Mouse (Mus musculus): ENCODE measurements around the gene Dalrd3. TPM values are rescaled to one million over a fixed set of nuclear protein-coding genes. Genes with fewer than 3 reads are reported as not detected.

Dalrd3 gene
- polyA plus RNA-seq, 1 experiment, result 184 TPM

GRCm38 (mm10) chr9:108579344-108579690, 9.6 kb downstream of the Dalrd3 start:
- peak overlapping the region; percentile 85 for H3K27ac ChIP-seq (ENCODE audit: control insufficient read depth, insufficient read depth, low read depth, low read length)
- TF ChIP-seq POLR2A (IDR thresholded peaks at IDR 0.05; ENCODE audit: control insufficient read depth, low read depth, low read length) (no peak), CTCF (IDR thresholded peaks at IDR 0.05; ENCODE audit: control insufficient read depth, insufficient read depth, insufficient replicate concordance, low read depth, low read length) (no peak)
- H3K4me1 ChIP-seq (ENCODE audit: control insufficient read depth, insufficient read depth, low read length), result peaks cover 20% of the 10 kb centered on the region
- no peaks in the 10 kb centered on the region for H3K36me3 ChIP-seq (ENCODE audit: control insufficient read depth, insufficient read depth, low read length)
- peak overlapping the region; percentile 93 for H3K4me3 ChIP-seq (ENCODE audit: control insufficient read depth, low read depth, low read length)
- H3K27me3 ChIP-seq (ENCODE audit: control insufficient read depth, insufficient read depth, low read length), result no peaks in the 10 kb centered on the region

GRCm38 (mm10) chr9:108587571-108588180, 18.0 kb downstream of the Dalrd3 start:
- Histone ChIP-seq H3K27ac (ENCODE audit: control insufficient read depth, insufficient read depth, low read depth, low read length) (no peak overlapping the region), H3K4me1 (ENCODE audit: control insufficient read depth, insufficient read depth, low read length) (peaks cover 10% of the 10 kb centered on the region), H3K4me3 (ENCODE audit: control insufficient read depth, low read depth, low read length) (no peak overlapping the region), H3K27me3 (ENCODE audit: control insufficient read depth, insufficient read depth, low read length) (no peaks in the 10 kb centered on the region), H3K36me3 (ENCODE audit: control insufficient read depth, insufficient read depth, low read length) (no peaks in the 10 kb centered on the region)
- TF ChIP-seq CTCF (IDR thresholded peaks at IDR 0.05; ENCODE audit: control insufficient read depth, insufficient read depth, insufficient replicate concordance, low read depth, low read length), result no peak
- no peak for TF ChIP-seq POLR2A (IDR thresholded peaks at IDR 0.05; ENCODE audit: control insufficient read depth, low read depth, low read length)

- no peak overlapping the region for H3K27ac ChIP-seq (ENCODE audit: control insufficient read depth, insufficient read depth, low read depth, low read length)
- no peaks in the 10 kb centered on the region for H3K36me3 ChIP-seq (ENCODE audit: control insufficient read depth, insufficient read depth, low read length)
- H3K4me1 ChIP-seq (ENCODE audit: control insufficient read depth, insufficient read depth, low read length), result peaks cover 10% of the 10 kb centered on the region
- no peak overlapping the region for H3K4me3 ChIP-seq (ENCODE audit: control insufficient read depth, low read depth, low read length)
- TF ChIP-seq CTCF (IDR thresholded peaks at IDR 0.05; ENCODE audit: control insufficient read depth, insufficient read depth, insufficient replicate concordance, low read depth, low read length) (no peak), POLR2A (IDR thresholded peaks at IDR 0.05; ENCODE audit: control insufficient read depth, low read depth, low read length) (no peak)
- no peaks in the 10 kb centered on the region for H3K27me3 ChIP-seq (ENCODE audit: control insufficient read depth, insufficient read depth, low read length)
Observed at GRCm38 (mm10) chr9:108589229-108589628, 19.5 kb downstream of the Dalrd3 start.

GRCm38 (mm10) chr9:108591462-108591861, 21.8 kb downstream of the Dalrd3 start:
- no peak overlapping the region for H3K4me3 ChIP-seq (ENCODE audit: control insufficient read depth, low read depth, low read length)
- no peaks in the 10 kb centered on the region for H3K36me3 ChIP-seq (ENCODE audit: control insufficient read depth, insufficient read depth, low read length)
- no peak for TF ChIP-seq CTCF (IDR thresholded peaks at IDR 0.05; ENCODE audit: control insufficient read depth, insufficient read depth, insufficient replicate concordance, low read depth, low read length)
- no peak for TF ChIP-seq POLR2A (IDR thresholded peaks at IDR 0.05; ENCODE audit: control insufficient read depth, low read depth, low read length)
- H3K27me3 ChIP-seq (ENCODE audit: control insufficient read depth, insufficient read depth, low read length), result no peaks in the 10 kb centered on the region
- H3K4me1 ChIP-seq (ENCODE audit: control insufficient read depth, insufficient read depth, low read length), result peaks cover 13% of the 10 kb centered on the region
- H3K27ac ChIP-seq (ENCODE audit: control insufficient read depth, insufficient read depth, low read depth, low read length), result no peak overlapping the region

GRCm38 (mm10) chr9:108594354-108594753, 24.7 kb downstream of the Dalrd3 start:
- Histone ChIP-seq H3K27ac (ENCODE audit: control insufficient read depth, insufficient read depth, low read depth, low read length) (no peak overlapping the region), H3K4me1 (ENCODE audit: control insufficient read depth, insufficient read depth, low read length) (peaks cover 13% of the 10 kb centered on the region), H3K36me3 (ENCODE audit: control insufficient read depth, insufficient read depth, low read length) (no peaks in the 10 kb centered on the region), H3K4me3 (ENCODE audit: control insufficient read depth, low read depth, low read length) (no peak overlapping the region), H3K27me3 (ENCODE audit: control insufficient read depth, insufficient read depth, low read length) (no peaks in the 10 kb centered on the region)
- TF ChIP-seq POLR2A (IDR thresholded peaks at IDR 0.05; ENCODE audit: control insufficient read depth, low read depth, low read length) (no peak), CTCF (IDR thresholded peaks at IDR 0.05; ENCODE audit: control insufficient read depth, insufficient read depth, insufficient replicate concordance, low read depth, low read length) (no peak)

- H3K4me3 ChIP-seq (ENCODE audit: control insufficient read depth, low read depth, low read length), result peak within 1 kb of the TSS; percentile 84
- no peak within 1 kb of the TSS for H3K27ac ChIP-seq (ENCODE audit: control insufficient read depth, insufficient read depth, low read depth, low read length)
- H3K36me3 ChIP-seq (ENCODE audit: control insufficient read depth, insufficient read depth, low read length), result no peaks in the 10 kb centered on the region
- no peak for TF ChIP-seq CTCF (IDR thresholded peaks at IDR 0.05; ENCODE audit: control insufficient read depth, insufficient read depth, insufficient replicate concordance, low read depth, low read length)
- TF ChIP-seq POLR2A (IDR thresholded peaks at IDR 0.05; ENCODE audit: control insufficient read depth, low read depth, low read length), result 0 out of 2 replicates have a peak, but pooled peaks have one; percentile 23
- peaks cover 13% of the 10 kb centered on the region for H3K4me1 ChIP-seq (ENCODE audit: control insufficient read depth, insufficient read depth, low read length)
- no peaks in the 10 kb centered on the region for H3K27me3 ChIP-seq (ENCODE audit: control insufficient read depth, insufficient read depth, low read length)
Observed at GRCm38 (mm10) chr9:108596998-108597764, 27.5 kb downstream of the Dalrd3 start, which contains the start of gene P4htm. P4htm (minus strand) TSS chr9:108597667.

GRCm38 (mm10) chr9:108599021-108599566, 29.4 kb downstream of the Dalrd3 start:
- no peak for TF ChIP-seq CTCF (IDR thresholded peaks at IDR 0.05; ENCODE audit: control insufficient read depth, insufficient read depth, insufficient replicate concordance, low read depth, low read length)
- no peak for TF ChIP-seq POLR2A (IDR thresholded peaks at IDR 0.05; ENCODE audit: control insufficient read depth, low read depth, low read length)
- H3K27ac ChIP-seq (ENCODE audit: control insufficient read depth, insufficient read depth, low read depth, low read length), result no peak overlapping the region
- H3K36me3 ChIP-seq (ENCODE audit: control insufficient read depth, insufficient read depth, low read length), result no peaks in the 10 kb centered on the region; the same call in 1 of the 2 replicates
- peaks cover 13% of the 10 kb centered on the region for H3K4me1 ChIP-seq (ENCODE audit: control insufficient read depth, insufficient read depth, low read length)
- H3K27me3 ChIP-seq (ENCODE audit: control insufficient read depth, insufficient read depth, low read length), result no peaks in the 10 kb centered on the region
- H3K4me3 ChIP-seq (ENCODE audit: control insufficient read depth, low read depth, low read length), result no peak overlapping the region
